Mouse (Mus musculus) fat pad, adult 2 months (tissue): ENCODE results near the gene Slc24a2.

Source experiments
- DNase-seq: peaks from one replicate; pipeline ENCODE4 v3.0.0-alpha.2; 2011; ENCODE audit warnings: low read depth, low spot score; ENCODE audit errors: extremely low read depth

The Slc24a2 gene

GRCm38 (mm10) chr4:87229960-87230551 lies at the start of gene Slc24a2:
Gene Slc24a2 (minus strand): TSS chr4:87230477.
- DNase-seq, result no peak

GRCm38 (mm10) chr4:87274825-87275224 lies 44.5 kb upstream of the Slc24a2 start:
- DNase-seq, result no peak

GRCm38 (mm10) chr4:87274276-87274675 lies 44.0 kb upstream of the Slc24a2 start:
- DNase-seq, result no peak

GRCm38 (mm10) chr4:87273476-87273875 lies 43.2 kb upstream of the Slc24a2 start:
- DNase-seq, result no peak

- no peak for DNase-seq
Observed at GRCm38 (mm10) chr4:87229224-87229959, 885 bp downstream of the Slc24a2 start.

- DNase-seq, result no peak
Observed at GRCm38 (mm10) chr4:87221586-87221985, 8.7 kb downstream of the Slc24a2 start.

GRCm38 (mm10) chr4:87218196-87218595 lies 12.1 kb downstream of the Slc24a2 start:
- no peak for DNase-seq

GRCm38 (mm10) chr4:87211344-87211978 lies 18.8 kb downstream of the Slc24a2 start:
- DNase-seq, result no peak

- no peak for DNase-seq
Observed at GRCm38 (mm10) chr4:87210533-87210932, 19.7 kb downstream of the Slc24a2 start.

- DNase-seq, result no peak
Observed at GRCm38 (mm10) chr4:87202081-87202480, 28.2 kb downstream of the Slc24a2 start.

- no peak for DNase-seq
Observed at GRCm38 (mm10) chr4:87201229-87201628, 29.0 kb downstream of the Slc24a2 start.

GRCm38 (mm10) chr4:87184147-87184930 lies 45.9 kb downstream of the Slc24a2 start:
- no peak for DNase-seq

- no peak for DNase-seq
Observed at GRCm38 (mm10) chr4:87177116-87177515, 53.2 kb downstream of the Slc24a2 start.

- DNase-seq, result no peak
Observed at GRCm38 (mm10) chr4:87163945-87164344, 66.3 kb downstream of the Slc24a2 start.

- DNase-seq, result peak; percentile 10
Observed at GRCm38 (mm10) chr4:87158053-87158452, 72.2 kb downstream of the Slc24a2 start.

GRCm38 (mm10) chr4:87151990-87152389 lies 78.3 kb downstream of the Slc24a2 start:
- DNase-seq, result no peak

- no peak for DNase-seq
Observed at GRCm38 (mm10) chr4:87149584-87149983, 80.7 kb downstream of the Slc24a2 start.

- no peak for DNase-seq
Observed at GRCm38 (mm10) chr4:87141590-87142365, 88.5 kb downstream of the Slc24a2 start.

GRCm38 (mm10) chr4:87140901-87141300 lies 89.4 kb downstream of the Slc24a2 start:
- DNase-seq, result no peak

GRCm38 (mm10) chr4:87132525-87132924 lies 97.8 kb downstream of the Slc24a2 start:
- DNase-seq, result no peak

- no peak for DNase-seq
Observed at GRCm38 (mm10) chr4:87126756-87127155, 103.5 kb downstream of the Slc24a2 start.
